Mouse (Mus musculus) liver, embryonic 16.5 days (tissue): Measurements from ENCODE around the gene Gm45234. TPM values are rescaled to one million over a fixed set of nuclear protein-coding genes. Genes with fewer than 3 reads are reported as not detected.

Source experiments
- ATAC-seq: fragments of 200-750 bp; cut with Nextera tagmentation; 2 replicates; pipeline ENCODE4 v1.8.0; 2017; ENCODE audit warnings: low read depth, mild to moderate bottlenecking, moderate number of reproducible peaks, moderate library complexity
- H3K27ac ChIP-seq: fragments of 300-500 bp; sonication (generic); 2 replicates; pipeline ENCODE4 v1.5.1; 2014; ENCODE audit warnings: mild to moderate bottlenecking, low read length
- H3K27me3 ChIP-seq: fragments of 300-500 bp; sonication (generic); 2 replicates; pipeline ENCODE4 v1.6.1; 2014; ENCODE audit warnings: low read depth, low read length, mixed read lengths; ENCODE audit not compliant: control insufficient read depth, insufficient read depth
- H3K36me3 ChIP-seq: fragments of 300-500 bp; sonication (generic); 2 replicates; pipeline ENCODE4 v1.6.1; 2014; ENCODE audit warnings: mild to moderate bottlenecking; ENCODE audit not compliant: control insufficient read depth, insufficient read depth
- H3K4me1 ChIP-seq: fragments of 300-500 bp; sonication (generic); 2 replicates; pipeline ENCODE4 v1.6.1; 2014; ENCODE audit warnings: low read depth, low read length, mixed read lengths; ENCODE audit not compliant: control insufficient read depth
- H3K4me2 ChIP-seq: fragments of 300-500 bp; sonication (generic); 2 replicates; pipeline ENCODE4 v1.6.1; 2014; ENCODE audit warnings: low read depth, low read length, mixed read lengths
- H3K4me3 ChIP-seq: fragments of 300-500 bp; sonication (generic); 2 replicates; pipeline ENCODE4 v1.5.1; 2014; ENCODE audit warnings: low read depth, mild to moderate bottlenecking, low read length
- H3K9ac ChIP-seq: fragments of 300-500 bp; sonication (generic); 2 replicates; pipeline ENCODE4 v1.6.1; 2014; ENCODE audit warnings: low read depth, low read length
- H3K9me3 ChIP-seq: fragments of 300-500 bp; sonication (generic); replicated peaks from 2 replicates; pipeline ENCODE4 v1.6.1; 2016; ENCODE audit warnings: low read length; ENCODE audit not compliant: control insufficient read depth
- WGBS: fragments of 180-500 bp; shearing (Covaris S2); extraction: QIAGEN DNeasy Blood & Tissue Kit; methylation state at CpG from one replicate; pipeline ENCODE4 v1.1.7; 2014; ENCODE audit not compliant: insufficient replicate concordance; 5-methylcytosine and 5-hydroxymethylcytosine counted together
- polyA plus RNA-seq: library from polyadenylated mRNA; unstranded; fragments of >200 nt; fragmentation: Nextera tagmentation; extraction: Ambion mirVana; gene quantifications from 2 replicates; pipeline ENCODE4 v1.2.1, GENCODE M21; 2015

Gene Gm45234
- polyA plus RNA-seq, 1 experiment from 2014 or later = not detected

DNA sequence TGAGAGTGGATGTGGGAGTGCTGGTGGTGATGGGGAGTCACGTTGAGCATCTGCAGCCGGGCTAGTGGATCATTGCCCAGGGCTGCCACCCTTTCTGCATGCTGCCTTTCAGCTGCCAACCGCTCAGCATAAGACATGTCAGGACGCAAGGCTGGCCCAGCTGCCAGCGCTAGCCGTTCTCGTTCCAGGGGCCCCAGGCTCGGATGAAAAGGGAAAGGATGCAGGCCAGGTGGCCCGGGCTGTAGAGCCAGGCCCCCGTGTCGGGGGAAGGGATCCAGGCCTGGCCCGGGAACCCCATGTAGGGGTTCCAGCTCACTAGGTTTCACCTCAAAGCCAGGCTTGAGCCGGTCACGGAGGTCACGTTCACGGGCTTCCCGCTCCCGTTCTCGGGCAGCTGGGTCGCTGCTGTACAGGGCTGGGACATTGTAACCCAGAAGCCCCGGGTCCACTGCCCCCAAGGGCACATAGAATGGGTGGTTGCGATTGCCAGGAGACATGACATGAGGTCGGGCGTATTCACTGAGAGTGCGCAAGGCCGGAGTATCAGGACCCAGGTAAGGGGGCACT lies 11.0 kb downstream of the Gm45234 start:
- peak overlapping the region; percentile 74 for H3K4me3 ChIP-seq
- peak overlapping the region; percentile 35; the same call in 1 of the 2 replicates for H3K9ac ChIP-seq
- peak overlapping the region; percentile 100 for H3K4me2 ChIP-seq
- no peak for ATAC-seq
- H3K4me1 ChIP-seq = peaks cover 29% of the 10 kb centered on the region
- no peaks in the 10 kb centered on the region for H3K36me3 ChIP-seq
- WGBS = 75% methylated on average over 26 of the region's 26 CpGs
- 0 out of 2 replicates have a peak overlapping the region, but pooled peaks have one; percentile 10 for H3K27ac ChIP-seq
- no peaks in the 10 kb centered on the region for H3K9me3 ChIP-seq
- H3K27me3 ChIP-seq = no peaks in the 10 kb centered on the region

- WGBS = 80% methylated on average over 8 of the region's 8 CpGs
- H3K4me2 ChIP-seq = no peak overlapping the region
- no peak overlapping the region for H3K27ac ChIP-seq
- no peaks in the 10 kb centered on the region for H3K27me3 ChIP-seq
- H3K36me3 ChIP-seq = no peaks in the 10 kb centered on the region
- H3K4me3 ChIP-seq = no peak overlapping the region
- peaks cover 41% of the 10 kb centered on the region for H3K4me1 ChIP-seq
- ATAC-seq = no peak
- H3K9me3 ChIP-seq = no peaks in the 10 kb centered on the region
- H3K9ac ChIP-seq = no peak overlapping the region
These were observed 12.2 kb downstream of the Gm45234 start for GRCm38 (mm10) chr6:124743647-124744046.

DNA sequence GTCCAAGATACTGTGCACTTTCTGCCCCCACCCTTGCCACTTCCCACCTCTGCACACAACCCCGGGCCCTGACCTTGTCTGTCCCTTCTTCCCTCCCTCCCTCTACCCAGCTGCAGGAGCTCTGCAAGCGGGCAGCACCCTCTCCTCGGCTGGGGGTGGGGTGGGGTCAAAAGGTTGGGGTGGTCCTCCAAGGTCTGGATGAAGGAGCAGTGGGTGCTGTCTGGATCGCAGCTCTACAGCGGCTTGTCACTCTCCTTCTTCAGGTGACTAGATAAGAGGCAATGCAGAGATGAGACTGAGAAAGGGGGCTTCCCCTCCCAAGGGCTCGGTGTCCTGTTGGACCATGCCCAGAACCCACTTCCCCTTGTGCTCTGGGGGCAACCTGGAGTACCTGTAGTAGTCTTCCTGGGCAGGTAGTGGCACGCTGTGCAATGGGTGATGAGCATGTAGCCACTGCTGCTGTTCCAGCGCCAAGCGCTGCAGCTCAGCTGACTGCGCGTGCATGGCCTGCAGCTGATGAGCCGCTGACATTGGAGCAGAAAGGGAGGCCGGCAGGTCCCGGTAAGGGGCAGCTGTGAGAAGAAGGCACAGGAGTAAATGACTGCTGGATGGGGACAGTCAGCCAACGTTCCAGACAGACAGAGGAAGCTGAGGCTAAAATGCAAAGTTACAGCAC lies 12.8 kb downstream of the Gm45234 start:
- 80% methylated on average over 15 of the region's 15 CpGs for WGBS
- Histone ChIP-seq H3K27ac (no peak overlapping the region), H3K9ac (no peak overlapping the region), H3K4me2 (no peak overlapping the region), H3K36me3 (no peaks in the 10 kb centered on the region), H3K27me3 (no peaks in the 10 kb centered on the region), H3K4me3 (no peak overlapping the region), H3K4me1 (peaks cover 45% of the 10 kb centered on the region), H3K9me3 (no peaks in the 10 kb centered on the region)
- ATAC-seq = no peak

GRCm38 (mm10) chr6:124741842-124742241 lies 14.0 kb downstream of the Gm45234 start:
- Histone ChIP-seq H3K27ac (peak overlapping the region; percentile 96), H3K4me2 (peak overlapping the region; percentile 95), H3K9me3 (no peaks in the 10 kb centered on the region), H3K9ac (peak overlapping the region; percentile 75), H3K4me3 (peak overlapping the region; percentile 70), H3K36me3 (no peaks in the 10 kb centered on the region), H3K27me3 (no peaks in the 10 kb centered on the region), H3K4me1 (peaks cover 45% of the 10 kb centered on the region)
- 82% methylated on average over 3 of the region's 3 CpGs for WGBS
- ATAC-seq = no peak

- H3K4me1 ChIP-seq = peaks cover 39% of the 10 kb centered on the region
- WGBS = under 1% methylated on average over 41 of the region's 41 CpGs
- peak; percentile 62 for ATAC-seq
These were observed 14.7 kb downstream of the Gm45234 start, which contains the start of gene Grcc10 for GRCm38 (mm10) chr6:124740888-124741761. Gene Grcc10 (minus strand): TSS chr6:124741374.

DNA sequence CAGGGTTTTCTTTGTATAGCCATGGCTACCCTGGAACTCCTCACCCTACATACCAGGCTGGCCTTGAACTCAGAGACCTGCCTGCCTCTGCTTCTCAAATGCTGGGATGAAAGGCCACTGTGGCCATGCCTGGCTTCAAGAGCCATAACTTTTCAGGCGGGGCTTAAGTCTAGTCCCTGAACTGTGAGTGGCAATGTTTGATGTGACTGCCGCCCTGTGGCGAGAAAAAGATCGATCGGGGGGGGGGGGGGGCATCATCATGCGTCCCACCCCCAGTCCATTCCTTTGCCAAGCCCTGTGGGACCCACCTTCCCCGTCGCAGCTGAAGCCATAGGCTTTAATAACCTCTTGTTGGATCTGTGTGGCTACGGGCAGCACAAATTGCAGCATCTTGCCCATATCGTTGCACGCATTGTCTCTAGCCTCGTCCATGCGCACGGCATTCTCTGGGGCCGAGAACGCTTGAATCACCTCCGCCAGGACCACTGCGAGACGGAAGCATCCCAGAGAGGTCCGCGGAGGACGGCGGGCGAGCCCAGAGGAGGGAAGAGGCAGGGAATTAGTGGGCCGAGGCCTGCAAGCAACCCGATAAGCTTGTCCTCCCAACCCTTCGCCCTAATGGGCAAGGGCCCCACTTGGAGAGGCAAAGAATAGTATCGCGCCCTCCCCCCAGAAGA lies 15.5 kb downstream of the Gm45234 start:
- Histone ChIP-seq H3K27me3 (no peaks in the 10 kb centered on the region), H3K4me2 (peak overlapping the region; percentile 95), H3K36me3 (no peaks in the 10 kb centered on the region), H3K9ac (peak overlapping the region; percentile 75), H3K9me3 (no peaks in the 10 kb centered on the region), H3K4me3 (peak overlapping the region; percentile 70), H3K4me1 (peaks cover 35% of the 10 kb centered on the region), H3K27ac (peak overlapping the region; percentile 96)
- 0% methylated on average over 29 of the region's 29 CpGs for WGBS
- ATAC-seq = no peak

More at GRCm38 (mm10) chr6:124740888-124741761, 14.7 kb downstream of the Gm45234 start, which contains the start of gene Grcc10:
- Histone ChIP-seq H3K4me2 (peak within 1 kb of the TSS; percentile 95), H3K36me3 (no peaks in the 10 kb centered on the region), H3K9ac (peak within 1 kb of the TSS; percentile 75), H3K27me3 (no peaks in the 10 kb centered on the region), H3K9me3 (no peaks in the 10 kb centered on the region), H3K4me3 (peak within 1 kb of the TSS; percentile 70), H3K27ac (peak within 1 kb of the TSS; percentile 96)

- no peak overlapping the region for H3K4me3 ChIP-seq
- no peak for ATAC-seq
- H3K9me3 ChIP-seq = no peaks in the 10 kb centered on the region
- peak overlapping the region; percentile 95; the same call in 1 of the 2 replicates for H3K4me2 ChIP-seq
- H3K4me1 ChIP-seq = peaks cover 30% of the 10 kb centered on the region
- H3K27ac ChIP-seq = peak overlapping the region; percentile 96
- peak overlapping the region; percentile 75; the same call in 1 of the 2 replicates for H3K9ac ChIP-seq
- WGBS = 69% methylated on average over 10 of the region's 10 CpGs
- no peaks in the 10 kb centered on the region for H3K27me3 ChIP-seq
- no peaks in the 10 kb centered on the region for H3K36me3 ChIP-seq
These were observed 16.5 kb downstream of the Gm45234 start for GRCm38 (mm10) chr6:124739231-124739796.

- Histone ChIP-seq H3K36me3 (no peaks in the 10 kb centered on the region), H3K9ac (peak within 1 kb of the TSS; percentile 75), H3K27me3 (no peaks in the 10 kb centered on the region), H3K4me1 (peaks cover 30% of the 10 kb centered on the region), H3K27ac (peak within 1 kb of the TSS; percentile 96), H3K4me2 (peak within 1 kb of the TSS; percentile 95), H3K9me3 (no peaks in the 10 kb centered on the region), H3K4me3 (peak within 1 kb of the TSS; percentile 37)
- WGBS = 21% methylated on average over 15 of the region's 15 CpGs
- peak; percentile 61 for ATAC-seq
These were observed 17.3 kb downstream of the Gm45234 start, which contains the start of gene Ptpn6 for GRCm38 (mm10) chr6:124738511-124739023. Gene Ptpn6 (minus strand): TSS chr6:124738714.
